Mouse (Mus musculus) megakaryocyte, embryonic 14.5 days (primary cell): ENCODE results near the gene Klhl20. TPM values are rescaled to one million over a fixed set of nuclear protein-coding genes. Genes with fewer than 3 reads are reported as not detected.
"Not testable (repeated sequence)": the region's sequence is repeated elsewhere in the genome, so short reads cannot be mapped to it uniquely, and the experiment has no call there.

Experiments
- H3K27me3 ChIP-seq: replicated peaks from 2 replicates; pipeline ENCODE3; 2012; ENCODE audit warnings: inconsistent platforms
- H3K36me3 ChIP-seq: replicated peaks from 2 replicates; pipeline ENCODE3; 2012; ENCODE audit warnings: low read length, inconsistent platforms, mixed read lengths
- H3K4me1 ChIP-seq: 2 replicates; pipeline ENCODE4 v1.6.1; 2012; ENCODE audit warnings: inconsistent platforms
- H3K4me3 ChIP-seq: replicated peaks from 2 replicates; pipeline ENCODE3; 2012; ENCODE audit warnings: moderate library complexity, mild to moderate bottlenecking, inconsistent platforms
- H3K9me3 ChIP-seq: 2 replicates; pipeline ENCODE4 v1.6.1; 2012; ENCODE audit warnings: inconsistent platforms
- FLI1 ChIP-seq: IDR thresholded peaks from 2 replicates; pipeline ENCODE4 v1.6.1; 2012; ENCODE audit warnings: low read length, inconsistent platforms, mixed read lengths
- GATA1 ChIP-seq: IDR thresholded peaks from 3 replicates; pipeline ENCODE4 v1.6.1; 2012; ENCODE audit warnings: mixed read lengths, low read length, inconsistent platforms, borderline replicate concordance
- polyA plus RNA-seq: library from polyadenylated mRNA; stranded (reverse); fragments of >175 nt; gene quantifications from 2 replicates; pipeline ENCODE4 v1.2.3, GENCODE M21; 2012; ENCODE audit warnings: low replicate concordance; ENCODE audit not compliant: insufficient read depth

Gene Klhl20
- polyA plus RNA-seq, result 1.5 TPM in 1 of 2 replicates, not detected in the other

DNA sequence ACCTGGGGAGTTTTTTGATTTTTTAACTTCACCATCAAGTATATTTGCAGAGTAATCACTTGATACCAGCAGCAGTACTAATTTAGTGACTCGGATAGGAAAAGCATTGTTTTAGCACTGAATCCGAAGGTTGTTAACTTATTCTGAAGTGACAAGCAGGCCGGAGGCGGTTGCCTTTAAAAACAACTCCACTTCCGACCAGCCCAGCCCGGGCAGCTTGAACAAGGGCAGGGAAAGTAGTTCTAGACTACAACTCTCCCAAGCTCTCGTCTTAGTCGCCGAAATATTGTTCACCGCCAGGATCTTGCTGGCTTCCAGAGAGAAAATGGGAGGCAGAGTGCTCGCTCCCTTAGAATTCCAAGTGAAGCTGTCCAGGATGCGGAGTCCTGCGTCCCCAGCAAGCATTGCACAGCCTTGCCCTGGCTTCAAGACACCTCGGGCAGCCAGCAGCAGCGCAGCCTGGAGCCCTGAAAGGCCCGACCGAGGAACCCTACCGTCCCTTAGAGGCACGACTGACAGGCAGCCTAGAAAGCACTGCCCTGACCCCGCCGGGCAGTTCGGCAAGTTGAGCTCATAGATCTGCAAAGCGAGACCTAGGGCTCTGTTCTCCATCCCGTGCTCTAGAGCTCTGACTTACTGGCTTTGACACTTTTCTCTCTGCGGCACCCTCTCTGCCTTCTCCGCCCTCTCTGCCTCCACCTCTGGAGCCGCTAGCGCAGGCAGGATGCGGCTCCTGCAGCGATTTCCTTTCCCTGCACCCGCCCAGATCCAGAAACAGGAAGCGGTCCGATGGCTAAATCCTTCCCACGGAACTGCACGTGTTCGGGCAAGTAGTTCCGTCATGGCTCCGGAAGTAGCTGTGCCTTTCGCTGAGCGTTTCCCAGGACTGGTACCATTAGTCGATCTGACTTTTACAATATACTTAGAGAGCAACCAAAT is at the start of gene Klhl20:
Gene Klhl20, minus strand, starts transcription at position 786 of the 939 bp plus-strand sequence.
- Histone ChIP-seq H3K36me3 (peaks cover 24% of the 10 kb centered on the region), H3K27me3 (no peaks in the 10 kb centered on the region), H3K9me3 (peaks cover 6% of the 10 kb centered on the region; the same call in 1 of the 2 replicates), H3K4me3 (peak within 1 kb of the TSS; percentile 98), H3K4me1 (peaks cover 29% of the 10 kb centered on the region)
- TF ChIP-seq GATA1 (no peak), FLI1 (peak; percentile 61; the same call in 1 of the 2 replicates)

DNA sequence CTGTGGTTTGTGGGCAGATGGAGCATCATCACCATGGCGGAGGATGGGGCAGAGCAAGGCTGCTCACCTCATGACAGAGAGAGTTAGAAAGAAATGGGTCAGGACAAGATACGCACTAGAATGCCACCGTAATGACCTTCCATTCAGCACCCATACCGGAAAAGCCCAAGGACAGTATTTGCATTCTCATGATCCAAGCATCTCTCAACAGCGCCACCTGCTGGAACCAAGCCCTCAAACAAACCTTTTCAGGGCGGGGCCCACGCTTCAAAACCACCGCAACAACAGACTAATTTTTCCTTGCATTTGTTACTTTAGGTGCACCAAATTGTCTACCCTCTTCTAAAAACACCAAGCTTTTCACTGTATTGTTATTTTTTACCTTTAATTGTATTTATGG is 49.4 kb upstream of the Klhl20 start:
- no peaks in the 10 kb centered on the region for H3K27me3 ChIP-seq
- H3K36me3 ChIP-seq, result no peaks in the 10 kb centered on the region
- H3K4me1 ChIP-seq, result peaks cover 19% of the 10 kb centered on the region
- no peak for TF ChIP-seq GATA1
- no peak for TF ChIP-seq FLI1
- peaks cover 8% of the 10 kb centered on the region for H3K9me3 ChIP-seq
- no peak overlapping the region for H3K4me3 ChIP-seq

DNA sequence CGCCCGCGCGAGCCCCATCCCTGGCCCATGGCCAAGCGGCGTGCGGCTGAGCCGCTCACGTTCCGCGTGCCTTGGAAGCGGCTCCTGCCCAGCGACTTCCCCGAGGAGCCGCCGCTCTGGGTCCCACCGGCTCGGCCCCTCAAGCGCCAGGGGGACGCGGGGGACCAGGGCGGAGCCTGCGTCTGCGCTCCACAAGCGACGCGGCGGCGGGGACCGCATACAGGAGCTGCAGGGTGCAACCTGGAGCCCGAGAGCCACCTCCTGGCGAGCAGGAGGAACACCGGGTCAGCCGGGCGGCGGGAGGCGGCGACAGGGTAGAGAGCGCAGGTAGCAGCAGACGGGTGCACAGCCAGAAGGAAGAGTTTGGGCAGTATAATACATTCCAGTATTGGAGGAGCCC is 39.3 kb upstream of the Klhl20 start:
- Histone ChIP-seq H3K27me3 (peaks cover 65% of the 10 kb centered on the region), H3K4me1 (peaks cover 26% of the 10 kb centered on the region), H3K4me3 (peak overlapping the region; percentile 89), H3K36me3 (no peaks in the 10 kb centered on the region), H3K9me3 (no peaks in the 10 kb centered on the region)
- TF ChIP-seq GATA1, result no peak
- no peak for TF ChIP-seq FLI1

DNA sequence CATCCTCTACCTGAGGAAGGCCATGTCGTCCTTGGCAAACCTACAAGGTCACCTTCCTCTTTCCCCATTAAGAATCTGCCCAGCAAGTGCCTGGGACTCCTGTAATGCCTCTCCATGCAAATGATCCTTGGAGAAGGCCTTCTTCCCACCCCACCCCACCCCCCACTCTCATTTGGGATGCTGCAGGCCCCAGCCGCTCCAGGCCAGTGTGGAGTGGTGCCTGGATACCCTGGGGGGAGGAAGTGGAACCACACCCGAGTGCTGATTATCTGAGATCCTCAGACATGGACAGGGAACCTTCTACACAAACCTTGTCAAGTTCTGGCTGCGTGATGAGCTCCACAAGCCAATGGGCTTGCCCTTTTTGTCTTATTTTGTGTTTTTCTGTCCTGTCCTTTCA is 29.0 kb upstream of the Klhl20 start:
- H3K4me3 ChIP-seq, result no peak overlapping the region
- TF ChIP-seq FLI1 (no peak), GATA1 (no peak)
- H3K27me3 ChIP-seq, result peaks cover 2% of the 10 kb centered on the region
- 0 out of 2 replicates have a peak, but pooled peaks cover 6% of the 10 kb centered on the region for H3K9me3 ChIP-seq
- no peaks in the 10 kb centered on the region for H3K36me3 ChIP-seq
- H3K4me1 ChIP-seq, result peaks cover 7% of the 10 kb centered on the region; the same call in 1 of the 2 replicates

DNA sequence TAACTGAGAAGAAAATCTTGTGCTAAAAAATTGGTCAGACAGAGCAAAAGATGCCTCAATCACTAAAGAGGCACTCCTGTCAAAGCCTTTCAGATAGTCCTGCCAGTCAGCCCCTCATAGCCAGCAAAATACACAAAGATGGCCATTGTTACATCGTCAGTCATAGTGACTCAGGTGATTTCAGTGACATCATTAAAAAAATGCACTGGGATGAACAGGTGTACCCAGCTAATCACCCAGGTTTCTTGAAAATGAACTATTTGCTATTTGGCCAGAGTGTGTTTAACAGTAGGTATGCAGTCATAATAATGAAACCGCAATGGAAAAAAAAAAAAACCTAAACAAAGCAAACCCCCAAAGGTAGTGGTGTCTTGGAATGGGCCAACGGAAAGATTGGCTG is 27.9 kb upstream of the Klhl20 start, which contains the start of gene Tex50:
Gene Tex50, minus strand, starts transcription at position 101 of the 400 bp plus-strand sequence.
- H3K36me3 ChIP-seq, result no peaks in the 10 kb centered on the region
- peaks cover 7% of the 10 kb centered on the region; the same call in 1 of the 2 replicates for H3K4me1 ChIP-seq
- H3K27me3 ChIP-seq, result peaks cover 2% of the 10 kb centered on the region
- no peak within 1 kb of the TSS for H3K4me3 ChIP-seq
- H3K9me3 ChIP-seq, result 0 out of 2 replicates have a peak, but pooled peaks cover 6% of the 10 kb centered on the region
- TF ChIP-seq FLI1 (no peak), GATA1 (no peak)

DNA sequence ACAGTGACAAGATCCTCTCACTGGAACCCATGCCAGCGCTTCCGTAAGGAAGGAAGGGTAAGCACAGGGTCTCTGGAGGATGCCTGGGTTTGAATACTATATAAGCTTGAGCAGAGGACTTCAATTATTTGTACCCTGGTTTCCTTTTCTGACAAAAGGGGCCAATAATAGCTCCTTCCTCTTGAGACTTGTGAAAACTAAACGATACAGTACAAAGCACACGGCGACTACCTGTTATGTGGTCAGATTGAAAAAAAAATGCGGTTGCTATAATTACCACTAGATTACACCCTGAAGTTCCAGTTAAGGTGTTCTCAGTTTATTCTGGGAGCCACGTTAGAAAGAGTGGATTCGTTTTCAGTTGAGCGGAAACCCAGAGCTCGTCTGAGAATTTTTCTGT is 25.2 kb upstream of the Klhl20 start:
- Histone ChIP-seq H3K4me3 (no peak overlapping the region), H3K36me3 (no peaks in the 10 kb centered on the region), H3K27me3 (peaks cover 2% of the 10 kb centered on the region), H3K4me1 (peaks cover 7% of the 10 kb centered on the region; the same call in 1 of the 2 replicates), H3K9me3 (no peaks in the 10 kb centered on the region)
- TF ChIP-seq GATA1 (no peak), FLI1 (no peak)

DNA sequence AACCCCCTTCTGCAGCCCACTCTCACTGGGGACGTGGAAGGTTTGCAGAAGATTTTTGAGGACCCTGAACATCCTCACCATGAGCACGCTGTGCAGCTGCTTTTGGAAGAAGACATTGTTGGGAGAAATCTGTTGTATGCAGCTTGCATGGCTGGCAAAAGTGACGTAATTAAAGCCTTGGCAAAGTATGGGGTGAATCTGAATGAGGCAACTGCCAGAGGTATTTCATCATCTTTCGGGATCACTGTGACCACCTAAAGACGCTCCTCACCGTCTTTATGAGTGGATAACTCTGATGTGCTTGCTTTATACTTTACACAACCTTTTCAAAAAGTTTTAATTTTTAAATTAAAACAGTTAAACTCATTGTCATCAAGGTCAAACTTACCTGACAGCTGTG is 19.8 kb upstream of the Klhl20 start:
- no peaks in the 10 kb centered on the region for H3K36me3 ChIP-seq
- H3K9me3 ChIP-seq, result 0 out of 2 replicates have a peak, but pooled peaks cover 4% of the 10 kb centered on the region
- no peaks in the 10 kb centered on the region for H3K4me1 ChIP-seq
- no peak overlapping the region for H3K4me3 ChIP-seq
- peaks cover 2% of the 10 kb centered on the region for H3K27me3 ChIP-seq
- TF ChIP-seq FLI1 (no peak), GATA1 (no peak)

DNA sequence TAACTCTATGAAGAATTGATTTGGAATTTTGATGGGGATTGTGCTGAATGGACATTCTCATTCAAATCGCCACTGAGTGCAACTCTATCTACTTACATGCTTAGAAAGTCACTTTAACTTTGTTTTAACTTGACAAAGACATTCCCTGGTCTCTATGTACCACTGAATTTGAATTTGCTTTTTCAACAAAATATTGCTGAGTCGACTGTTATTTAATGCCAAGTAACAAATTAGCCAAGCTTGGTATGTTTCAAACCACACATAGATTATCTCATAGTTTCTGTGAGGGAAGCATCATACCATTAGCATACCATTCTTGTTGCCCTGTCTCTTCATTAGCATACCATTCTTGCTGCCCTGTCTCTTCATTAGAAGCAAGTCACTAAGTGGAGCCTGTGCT is 16.6 kb upstream of the Klhl20 start:
- Histone ChIP-seq H3K27me3 (peaks cover 2% of the 10 kb centered on the region), H3K9me3 (peaks cover 9% of the 10 kb centered on the region; the same call in 1 of the 2 replicates), H3K4me1 (no peaks in the 10 kb centered on the region; the same call in 1 of the 2 replicates), H3K4me3 (no peak overlapping the region), H3K36me3 (no peaks in the 10 kb centered on the region)
- TF ChIP-seq FLI1 (no peak), GATA1 (no peak)

DNA sequence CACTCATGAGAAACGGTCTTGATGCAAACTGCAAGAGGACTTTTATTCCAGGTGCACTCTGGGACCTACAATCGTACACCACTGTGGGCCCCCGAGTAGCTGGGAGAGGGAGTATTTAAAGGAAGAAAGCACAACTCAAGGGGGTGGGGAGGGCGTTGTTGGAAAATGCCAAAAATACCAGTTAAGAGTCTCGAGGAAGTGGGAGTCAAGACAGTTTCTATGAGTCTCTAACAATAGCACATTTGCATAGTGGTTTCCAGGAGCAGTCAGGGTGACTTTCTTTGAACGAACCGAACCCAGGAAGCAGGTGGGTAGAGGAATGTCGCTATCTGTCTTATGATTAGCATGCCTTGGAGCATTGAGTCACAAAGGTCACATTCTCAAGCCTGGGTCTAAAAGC is 14.3 kb upstream of the Klhl20 start:
- H3K4me1 ChIP-seq, result not testable (repeated sequence)

DNA sequence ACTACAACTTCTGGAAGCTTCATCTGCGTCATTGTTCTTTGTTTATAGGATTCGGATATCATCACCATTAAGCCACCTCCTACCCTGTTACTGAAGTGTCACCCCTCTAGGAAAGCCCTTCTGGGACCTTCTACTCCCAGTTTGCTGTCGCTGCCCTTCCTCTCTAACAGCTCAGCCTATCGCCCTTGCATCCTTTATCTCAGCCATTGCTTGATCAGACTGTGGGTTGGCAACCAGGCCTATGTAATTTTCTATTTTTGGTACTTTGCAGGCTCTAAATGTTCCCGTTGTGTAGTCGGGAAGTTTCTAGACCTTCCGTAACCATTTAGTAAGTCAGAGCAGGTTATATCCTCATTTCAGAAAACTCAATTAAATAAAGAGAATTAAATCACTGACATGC is 11.9 kb upstream of the Klhl20 start:
- Histone ChIP-seq H3K36me3 (no peaks in the 10 kb centered on the region), H3K4me3 (no peak overlapping the region), H3K9me3 (peaks cover 7% of the 10 kb centered on the region; the same call in 1 of the 2 replicates), H3K27me3 (peaks cover 6% of the 10 kb centered on the region), H3K4me1 (peaks cover 10% of the 10 kb centered on the region)
- TF ChIP-seq FLI1, result no peak
- TF ChIP-seq GATA1, result no peak

More for the DNA sequence above, 14.3 kb upstream of the Klhl20 start:
- not testable (repeated sequence) for H3K4me3 ChIP-seq, H3K9me3 ChIP-seq, H3K36me3 ChIP-seq, H3K27me3 ChIP-seq
